ENCODE assay signal across 9 mouse cellular contexts in the genomic region with DNA sequence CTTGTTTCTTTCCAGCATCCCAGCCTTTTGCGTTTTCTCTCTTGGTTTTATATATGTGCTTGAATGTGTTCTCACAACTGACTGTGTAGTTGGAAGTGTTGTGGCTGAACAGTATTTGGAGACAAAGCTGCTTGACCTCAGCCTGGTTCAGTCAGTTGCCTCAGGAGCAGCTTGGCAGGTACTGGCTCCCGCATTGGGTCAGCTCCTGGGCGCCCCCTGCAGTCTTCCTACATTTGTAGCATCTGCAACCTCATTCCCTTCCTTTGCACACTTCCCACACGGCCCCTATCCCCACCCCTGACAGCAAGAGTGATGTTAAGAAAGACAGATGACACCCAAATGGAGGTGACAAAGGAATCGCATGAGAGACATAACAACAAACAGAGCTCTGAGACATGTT. TPM values are rescaled to one million over a fixed set of nuclear protein-coding genes. Genes with fewer than 3 reads are reported as not detected.
DNase-seq lines count a peak whose midpoint lies in the region; ATAC-seq lines count a peak whose summit lies in the region.
"Had no signal": no experiment of that assay in that cellular context is flagged by ENCODE, and none has a peak within 500 bp of the region (broad histone marks: within the 10 kb centered on the region; RNA-seq: fewer than 3 reads in every experiment).

No protein-coding gene starts in this region.

- no peak overlapping the region for H3K9ac ChIP-seq in kidney, embryonic 15.5 days
- no peak overlapping the region for H3K9ac ChIP-seq in liver, embryonic 12.5 days
- H3K9ac ChIP-seq: hindbrain, embryonic 15.5 days had no signal

- H3K9me3 ChIP-seq in kidney, embryonic 15.5 days (replicated peaks), result no peaks in the 10 kb centered on the region
- no peaks in the 10 kb centered on the region for H3K9me3 ChIP-seq in liver, embryonic 12.5 days (replicated peaks)
- H3K9me3 ChIP-seq: hindbrain, embryonic 15.5 days had no signal

- no peak overlapping the region for H3K27ac ChIP-seq in kidney, embryonic 15.5 days
- no peak overlapping the region for H3K27ac ChIP-seq in liver, embryonic 12.5 days
- H3K27ac ChIP-seq: hindbrain, embryonic 15.5 days had no signal

- H3K4me3 ChIP-seq in kidney, embryonic 15.5 days (replicated peaks), result no peak overlapping the region
- H3K4me3 ChIP-seq in liver, embryonic 12.5 days, result no peak overlapping the region
- H3K4me3 ChIP-seq: hindbrain, embryonic 15.5 days had no signal

- peaks cover 6% of the 10 kb centered on the region; the same call in 1 of the 2 replicates for H3K27me3 ChIP-seq in kidney, embryonic 15.5 days
- peaks cover 18% of the 10 kb centered on the region; the same call in 1 of the 2 replicates for H3K27me3 ChIP-seq in liver, embryonic 12.5 days (replicated peaks)
- H3K27me3 ChIP-seq: hindbrain, embryonic 15.5 days had no signal

- no peak for ATAC-seq in kidney, embryonic 15.5 days (replicated peaks; ENCODE audit: low FRiP score)
- 0 out of 2 replicates have a peak, but pooled peaks have one; percentile 21 for ATAC-seq in liver, embryonic 12.5 days

- peaks cover 4% of the 10 kb centered on the region; the same call in 1 of the 2 replicates for H3K4me1 ChIP-seq in kidney, embryonic 15.5 days
- no peaks in the 10 kb centered on the region for H3K4me1 ChIP-seq in liver, embryonic 12.5 days

- peak; percentile 83 for DNase-seq in kidney, adult 18-20 months
- DNase-seq in c-Kit-positive CD71-negative TER-119-negative erythroid progenitor cells, embryonic 14.5 days (ENCODE audit: low read depth), result peak; percentile 14
- peak; percentile 46 to 49 for DNase-seq in frontal cortex, postnatal 36 days (ENCODE audit: low spot score in 2 of 2)
- DNase-seq in kidney, postnatal 14 days, result peak; percentile 76
- DNase-seq in retina, embryonic 14.5 days (ENCODE audit: low spot score), result peak; percentile 75
- DNase-seq in thymus, postnatal 4 days, result peak; percentile 74

- H3K4me2 ChIP-seq in kidney, embryonic 15.5 days, result no peak overlapping the region
- H3K4me2 ChIP-seq in liver, embryonic 12.5 days, result no peak overlapping the region
- H3K4me2 ChIP-seq: hindbrain, embryonic 15.5 days had no signal

- WGBS in kidney, embryonic 15.5 days, result 5% methylated on average over 5 of the region's 5 CpGs
- 5% methylated on average over 5 of the region's 5 CpGs for WGBS in liver, embryonic 12.5 days (ENCODE audit: insufficient replicate concordance)

- no peaks in the 10 kb centered on the region for H3K36me3 ChIP-seq in kidney, embryonic 15.5 days
- no peaks in the 10 kb centered on the region for H3K36me3 ChIP-seq in liver, embryonic 12.5 days
- H3K36me3 ChIP-seq: hindbrain, embryonic 15.5 days had no signal

RNA-seq across cellular contexts. Expression of gene Pax4, which starts 11.4 kb away (rescaled TPM):
- polyA plus RNA-seq in kidney, embryonic 15.5 days (2015; fragmentation: Nextera tagmentation; extraction: Ambion mirVana), result not detected in 2 replicates
- not detected in 2 replicates for polyA plus RNA-seq in liver, embryonic 12.5 days (2016; fragmentation: Nextera tagmentation; extraction: Ambion mirVana)
- polyA plus RNA-seq: hindbrain, embryonic 15.5 days had no signal

RNA-seq across cellular contexts. Expression of gene Snd1, which starts 14.4 kb away (rescaled TPM):
- 120 and 129 TPM in 2 replicates for polyA plus RNA-seq in kidney, embryonic 15.5 days (2015; fragmentation: Nextera tagmentation; extraction: Ambion mirVana)
- 82.0 and 82.6 TPM in 2 replicates for polyA plus RNA-seq in liver, embryonic 12.5 days (2016; fragmentation: Nextera tagmentation; extraction: Ambion mirVana)

RNA-seq across cellular contexts. Expression of gene Gcc1, which starts 32.3 kb away (rescaled TPM):
- 10.7 and 11.3 TPM in 2 replicates for polyA plus RNA-seq in kidney, embryonic 15.5 days (2015; fragmentation: Nextera tagmentation; extraction: Ambion mirVana)
- polyA plus RNA-seq in liver, embryonic 12.5 days (2016; fragmentation: Nextera tagmentation; extraction: Ambion mirVana), result 5.5 and 6.7 TPM in 2 replicates

RNA-seq across cellular contexts. Expression of gene Fscn3, which starts 32.9 kb away (rescaled TPM):
- polyA plus RNA-seq in kidney, embryonic 15.5 days (2015; fragmentation: Nextera tagmentation; extraction: Ambion mirVana), result 0.08 TPM in 1 of 2 replicates, not detected in the other
- 0.38 and 0.41 TPM in 2 replicates for polyA plus RNA-seq in liver, embryonic 12.5 days (2016; fragmentation: Nextera tagmentation; extraction: Ambion mirVana)
- polyA plus RNA-seq: hindbrain, embryonic 15.5 days had no signal

RNA-seq across cellular contexts. Expression of gene Arf5, which starts 37.2 kb away (rescaled TPM):
- 319 and 322 TPM in 2 replicates for polyA plus RNA-seq in kidney, embryonic 15.5 days (2015; fragmentation: Nextera tagmentation; extraction: Ambion mirVana)
- polyA plus RNA-seq in liver, embryonic 12.5 days (2016; fragmentation: Nextera tagmentation; extraction: Ambion mirVana), result 370 and 395 TPM in 2 replicates

Comparison
In these comparisons a context has a peak if more than half of its experiments do, and no peak if none do; other contexts are left out.
1. DNase-seq: peak in every context shown above with its lines; median percentile 83 in kidney, adult 18-20 months; 76 in kidney, postnatal 14 days; 75 in retina, embryonic 14.5 days; 74 in thymus, postnatal 4 days; 48 in frontal cortex, postnatal 36 days; 14 in c-Kit-positive CD71-negative TER-119-negative erythroid progenitor cells, embryonic 14.5 days.